In the genomic region with DNA sequence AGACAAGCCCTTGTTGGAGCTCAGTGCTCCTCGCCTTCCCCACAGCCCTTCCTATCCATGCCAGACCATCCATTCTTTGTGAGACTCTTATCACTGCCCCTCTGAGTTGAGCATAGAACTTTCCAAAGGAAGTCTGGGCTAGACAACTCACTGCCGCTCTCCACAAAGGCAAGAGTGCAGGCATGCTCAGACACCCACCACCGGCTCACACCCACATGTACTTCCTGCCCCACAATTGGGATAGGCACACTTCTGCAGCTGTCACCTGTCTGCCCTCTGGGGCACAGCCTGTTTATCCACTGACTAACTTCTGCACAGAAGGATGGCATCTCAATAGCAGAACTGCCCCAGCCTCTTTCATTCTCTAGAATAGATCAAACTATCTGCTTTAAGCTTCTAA, we compare ENCODE assay signal across 18 mouse cellular contexts.
DNase-seq lines count a peak whose midpoint lies in the region; ATAC-seq and TF ChIP-seq lines count a peak whose summit lies in the region.
"Had no signal": no experiment of that assay in that cellular context is flagged by ENCODE, and none has a peak within 500 bp of the region (broad histone marks: within the 10 kb centered on the region; RNA-seq: fewer than 3 reads in every experiment).

No protein-coding gene starts in this region.

- no peaks in the 10 kb centered on the region for H3K36me3 ChIP-seq in heart, embryonic 14.5 days (ENCODE audit: control insufficient read depth, insufficient read depth, low read length)
- no peaks in the 10 kb centered on the region for H3K36me3 ChIP-seq in megakaryocyte, embryonic 14.5 days (replicated peaks; ENCODE audit: low read length)
- no peaks in the 10 kb centered on the region for H3K36me3 ChIP-seq in myocyte (ENCODE audit: control insufficient read depth, insufficient read depth)
- H3K36me3 ChIP-seq: midbrain, embryonic 15.5 days had no signal

- H3K4me1 ChIP-seq in heart, embryonic 14.5 days (ENCODE audit: control insufficient read depth in 2 of 2, insufficient read depth in 2 of 2, low read length in 2 of 2) = peaks cover 5% of the 10 kb centered on the region in 2 experiments; a peak in 1 of 4 replicates
- H3K4me1 ChIP-seq in megakaryocyte, embryonic 14.5 days = peaks cover 7% of the 10 kb centered on the region

- ATAC-seq in heart, embryonic 14.5 days (ENCODE audit: insufficient number of reproducible peaks, insufficient read depth, low FRiP score, low read depth) = 0 out of 2 replicates have a peak, but pooled peaks have one; percentile 44
- ATAC-seq in megakaryocyte, adult 5-6 weeks (ENCODE audit: poor library complexity, severe bottlenecking) = no peak
- ATAC-seq: hindbrain, embryonic 16.5 days; intestine, embryonic 16.5 days; lung, postnatal 0 days had no signal

- no peak overlapping the region for H3ac ChIP-seq in myocyte (ENCODE audit: control insufficient read depth, insufficient read length)

- no peak for DNase-seq in heart, postnatal 4 days
- peak; percentile 73 for DNase-seq in thymus, postnatal 25 days
- no peak for DNase-seq in cerebellum, postnatal 4 days (ENCODE audit: low spot score in 2 of 2)
- DNase-seq in spleen, postnatal 14 days (ENCODE audit: low spot score in 2 of 2) = no peak
- DNase-seq: adrenal gland, postnatal 36 days; cerebellum, adult 11-12 months; cerebellum, postnatal 25 days; heart, postnatal 10 days; layer of hippocampus, postnatal 36 days had no signal

- H3K9ac ChIP-seq in heart, embryonic 14.5 days (ENCODE audit: low read length) = no peak overlapping the region
- H3K9ac ChIP-seq: midbrain, embryonic 15.5 days had no signal

- WGBS in heart, embryonic 14.5 days = 49% methylated on average over 3 of the region's 3 CpGs

- no peak for TF ChIP-seq POLR2A in myocyte (IDR thresholded peaks at IDR 0.05; ENCODE audit: insufficient read length, low read depth)

- no peak overlapping the region for H3K4me3 ChIP-seq in heart, embryonic 14.5 days (ENCODE audit: control insufficient read depth in 1 of 2, insufficient read depth in 1 of 2, low read depth in 1 of 2, low read length in 2 of 2)
- peak overlapping the region; percentile 54 for H3K4me3 ChIP-seq in megakaryocyte, embryonic 14.5 days (replicated peaks)
- no peak overlapping the region for H3K4me3 ChIP-seq in myocyte
- H3K4me3 ChIP-seq: midbrain, embryonic 15.5 days had no signal

- no peak overlapping the region for H3K27ac ChIP-seq in heart, embryonic 14.5 days (replicated peaks in 1 of 2; ENCODE audit: control insufficient read depth in 1 of 2, insufficient read depth in 1 of 2, low read depth in 2 of 2, low read length in 2 of 2)
- H3K27ac ChIP-seq: kidney, postnatal 0 days; midbrain, embryonic 15.5 days had no signal

- H3K4me2 ChIP-seq in heart, embryonic 14.5 days (ENCODE audit: low read length) = no peak overlapping the region
- no peak overlapping the region for H3K4me2 ChIP-seq in myocyte (ENCODE audit: low read depth)
- H3K4me2 ChIP-seq: midbrain, embryonic 15.5 days had no signal

- H3K27me3 ChIP-seq in heart, embryonic 14.5 days (ENCODE audit: control insufficient read depth, insufficient read depth, low read length) = no peaks in the 10 kb centered on the region
- peaks cover 16% of the 10 kb centered on the region for H3K27me3 ChIP-seq in megakaryocyte, embryonic 14.5 days (replicated peaks)
- no peaks in the 10 kb centered on the region for H3K27me3 ChIP-seq in myocyte (ENCODE audit: control insufficient read depth, insufficient read depth, insufficient read length)
- H3K27me3 ChIP-seq: midbrain, embryonic 15.5 days had no signal

- H3K9me3 ChIP-seq in heart, embryonic 14.5 days (ENCODE audit: control insufficient read depth, low read length) = no peaks in the 10 kb centered on the region
- H3K9me3 ChIP-seq in megakaryocyte, embryonic 14.5 days = 0 out of 2 replicates have a peak, but pooled peaks cover 3% of the 10 kb centered on the region
- H3K9me3 ChIP-seq: midbrain, embryonic 15.5 days had no signal

- H3K79me2 ChIP-seq in myocyte (ENCODE audit: control insufficient read depth, insufficient read depth) = no peaks in the 10 kb centered on the region

TF ChIP-seq in myocyte, 11 proteins besides CTCF, POLR2A, EP300 and RAD21:
- TF ChIP-seq MYOG (IDR thresholded peaks at IDR 0.05; ENCODE audit: control insufficient read depth in 1 of 3, insufficient read depth in 1 of 3, insufficient read length in 2 of 3, low read depth in 2 of 3) (peak in 1 of 3 experiments; percentile 76), MYOD1 (IDR thresholded peaks at IDR 0.05; ENCODE audit: control insufficient read depth in 1 of 3, insufficient read length in 2 of 3, low read depth in 2 of 3) (peak in 2 of 3 experiments; percentile 67 to 90), TCF12 (IDR thresholded peaks at IDR 0.05; ENCODE audit: insufficient read depth, poor library complexity, severe bottlenecking) (no peak)
